Mouse (Mus musculus) hindbrain, embryonic 14.5 days (tissue): ENCODE data around the gene Pde4a. TPM values are rescaled to one million over a fixed set of nuclear protein-coding genes. Genes with fewer than 3 reads are reported as not detected.
"Not testable (repeated sequence)": the region's sequence is repeated elsewhere in the genome, so short reads cannot be mapped to it uniquely, and the experiment has no call there.

Source experiments
- ATAC-seq: fragments of 200-750 bp; cut with Nextera tagmentation; 2 replicates; pipeline ENCODE4 v1.8.0; 2017; ENCODE audit warnings: moderate number of reproducible peaks, mild to moderate bottlenecking, moderate TSS enrichment, moderate library complexity; ENCODE audit not compliant: low FRiP score
- DNase-seq: peaks from one replicate; pipeline ENCODE4 v3.0.0-alpha.2; 2015; ENCODE audit warnings: low spot score
- H3K27ac ChIP-seq: fragments of 300-500 bp; sonication (generic); 2 replicates; pipeline ENCODE4 v1.5.1; 2014; ENCODE audit warnings: mild to moderate bottlenecking, moderate library complexity
- H3K27me3 ChIP-seq: fragments of 300-500 bp; sonication (generic); 2 replicates; pipeline ENCODE4 v1.6.1; 2014; ENCODE audit warnings: mild to moderate bottlenecking, low read length, mixed read lengths; ENCODE audit not compliant: control insufficient read depth, insufficient read depth
- H3K36me3 ChIP-seq: fragments of 300-500 bp; sonication (generic); replicated peaks from 2 replicates; pipeline ENCODE4 v1.6.1; 2014; ENCODE audit not compliant: control insufficient read depth, insufficient read depth
- H3K4me1 ChIP-seq: fragments of 300-500 bp; sonication (generic); replicated peaks from 2 replicates; pipeline ENCODE4 v1.6.1; 2014; ENCODE audit warnings: antibody characterized with exemption, low read length, mixed read lengths; ENCODE audit not compliant: control insufficient read depth, insufficient read depth
- H3K4me2 ChIP-seq: fragments of 300-500 bp; sonication (generic); replicated peaks from 2 replicates; pipeline ENCODE4 v1.6.1; 2014; ENCODE audit warnings: mild to moderate bottlenecking, moderate library complexity
- H3K4me3 ChIP-seq: fragments of 300-500 bp; sonication (generic); replicated peaks from 2 replicates; pipeline ENCODE4 v1.5.1; 2014; ENCODE audit warnings: mild to moderate bottlenecking, low read length
- H3K9ac ChIP-seq: fragments of 300-500 bp; sonication (generic); 2 replicates; pipeline ENCODE4 v1.6.1; 2014
- H3K9me3 ChIP-seq: fragments of 300-500 bp; sonication (generic); 2 replicates; pipeline ENCODE4 v1.6.1; 2016; ENCODE audit warnings: low read length; ENCODE audit not compliant: control insufficient read depth
- WGBS: fragments of 180-500 bp; shearing (Covaris S2); extraction: QIAGEN DNeasy Blood & Tissue Kit; methylation state at CpG from one replicate; pipeline ENCODE4 v1.1.7; 2014; 5-methylcytosine and 5-hydroxymethylcytosine counted together
- polyA plus RNA-seq: library from polyadenylated mRNA; unstranded; fragments of >200 nt; fragmentation: Nextera tagmentation; extraction: Ambion mirVana; gene quantifications from 2 replicates; pipeline ENCODE4 v1.2.1, GENCODE M21; 2014

Pde4a gene
- polyA plus RNA-seq, 1 experiment from 2014 or later, result 28.8 TPM

GRCm38 (mm10) chr9:21189905-21190304 lies 24.4 kb downstream of the Pde4a start:
- H3K36me3 ChIP-seq, result no peaks in the 10 kb centered on the region
- no peak overlapping the region for H3K4me2 ChIP-seq
- H3K27ac ChIP-seq, result no peak overlapping the region
- no peak overlapping the region for H3K9ac ChIP-seq
- no peaks in the 10 kb centered on the region for H3K9me3 ChIP-seq
- no peak overlapping the region for H3K4me3 ChIP-seq
- 45% methylated on average over 7 of the region's 7 CpGs for WGBS
- no peaks in the 10 kb centered on the region; the same call in 1 of the 2 replicates for H3K27me3 ChIP-seq
- no peak for ATAC-seq
- DNase-seq, result no peak
- no peaks in the 10 kb centered on the region for H3K4me1 ChIP-seq

- WGBS, result 60% methylated on average over 3 of the region's 3 CpGs
- no peaks in the 10 kb centered on the region for H3K4me1 ChIP-seq
- H3K4me3 ChIP-seq, result no peak overlapping the region
- DNase-seq, result no peak
- no peaks in the 10 kb centered on the region for H3K9me3 ChIP-seq
- H3K4me2 ChIP-seq, result no peak overlapping the region
- H3K9ac ChIP-seq, result no peak overlapping the region
- no peaks in the 10 kb centered on the region for H3K27me3 ChIP-seq
- no peak for ATAC-seq
- no peak overlapping the region for H3K27ac ChIP-seq
- H3K36me3 ChIP-seq, result no peaks in the 10 kb centered on the region
Observed at GRCm38 (mm10) chr9:21190670-21191069, 25.2 kb downstream of the Pde4a start.

GRCm38 (mm10) chr9:21193786-21194185 lies 28.3 kb downstream of the Pde4a start:
- DNase-seq (no peak), ATAC-seq (no peak)
- Histone ChIP-seq H3K4me3 (no peak overlapping the region), H3K27ac (no peak overlapping the region), H3K9ac (no peak overlapping the region), H3K4me1 (peaks cover 17% of the 10 kb centered on the region), H3K36me3 (no peaks in the 10 kb centered on the region), H3K27me3 (no peaks in the 10 kb centered on the region), H3K9me3 (no peaks in the 10 kb centered on the region), H3K4me2 (no peak overlapping the region)
- 86% methylated on average over 3 of the region's 3 CpGs for WGBS

GRCm38 (mm10) chr9:21194787-21195493 lies 29.4 kb downstream of the Pde4a start:
- WGBS, result 84% methylated on average over 4 of the region's 4 CpGs
- Histone ChIP-seq H3K27me3 (no peaks in the 10 kb centered on the region), H3K4me2 (no peak overlapping the region), H3K4me3 (no peak overlapping the region), H3K9me3 (no peaks in the 10 kb centered on the region), H3K36me3 (no peaks in the 10 kb centered on the region), H3K9ac (no peak overlapping the region), H3K27ac (no peak overlapping the region), H3K4me1 (peaks cover 17% of the 10 kb centered on the region)
- DNase-seq (no peak), ATAC-seq (no peak)

- H3K4me3 ChIP-seq, result peak overlapping the region; percentile 48; the same call in 1 of the 2 replicates
- DNase-seq, H3K27ac ChIP-seq, H3K27me3 ChIP-seq, H3K9me3 ChIP-seq, H3K9ac ChIP-seq, H3K36me3 ChIP-seq: not testable (repeated sequence)
- peak overlapping the region; percentile 94 for H3K4me2 ChIP-seq
- H3K4me1 ChIP-seq, result peaks cover 17% of the 10 kb centered on the region
- ATAC-seq, result peak; percentile 16; the same call in 1 of the 2 replicates
- 52% methylated on average over 7 of the region's 7 CpGs for WGBS
Observed at GRCm38 (mm10) chr9:21195736-21196505, 30.4 kb downstream of the Pde4a start.

GRCm38 (mm10) chr9:21196521-21197433 lies 31.3 kb downstream of the Pde4a start:
- ATAC-seq, result peak; percentile 81
- Histone ChIP-seq H3K4me3 (peak overlapping the region; percentile 48), H3K9me3 (no peaks in the 10 kb centered on the region), H3K4me1 (peaks cover 17% of the 10 kb centered on the region), H3K4me2 (peak overlapping the region; percentile 94), H3K36me3 (peaks cover 8% of the 10 kb centered on the region; the same call in 1 of the 2 replicates), H3K9ac (peak overlapping the region; percentile 70), H3K27ac (peak overlapping the region; percentile 6; the same call in 1 of the 2 replicates), H3K27me3 (no peaks in the 10 kb centered on the region)
- DNase-seq, result peak; percentile 67
- WGBS, result 25% methylated on average over 15 of the region's 19 CpGs

GRCm38 (mm10) chr9:21197981-21198380 lies 32.5 kb downstream of the Pde4a start:
- 6% methylated on average over 4 of the region's 4 CpGs for WGBS

GRCm38 (mm10) chr9:21198960-21199359 lies 33.4 kb downstream of the Pde4a start:
- Histone ChIP-seq H3K4me3 (no peak overlapping the region), H3K27me3 (no peaks in the 10 kb centered on the region), H3K27ac (no peak overlapping the region), H3K9ac (no peak overlapping the region), H3K9me3 (no peaks in the 10 kb centered on the region), H3K36me3 (peaks cover 14% of the 10 kb centered on the region), H3K4me1 (peaks cover 17% of the 10 kb centered on the region), H3K4me2 (peak overlapping the region; percentile 94; the same call in 1 of the 2 replicates)
- ATAC-seq, result no peak
- DNase-seq, result no peak
- 80% methylated on average over 3 of the region's 3 CpGs for WGBS

More at GRCm38 (mm10) chr9:21197981-21198380, 32.5 kb downstream of the Pde4a start:
- Histone ChIP-seq H3K9me3 (no peaks in the 10 kb centered on the region), H3K27me3 (no peaks in the 10 kb centered on the region), H3K4me3 (peak overlapping the region; percentile 48), H3K4me2 (peak overlapping the region; percentile 94), H3K4me1 (peaks cover 17% of the 10 kb centered on the region), H3K9ac (peak overlapping the region; percentile 70), H3K27ac (0 out of 2 replicates have a peak overlapping the region, but pooled peaks have one; percentile 4), H3K36me3 (peaks cover 9% of the 10 kb centered on the region)
- peak; percentile 82 for ATAC-seq
- DNase-seq, result peak; percentile 72
